Mouse (Mus musculus) intestine, embryonic 14.5 days (tissue): ENCODE measurements at regions not wholly inside any gene's neighbourhood (a gene's known extent, or its start where the extent isn't known, plus 50 kb on each side); places are given as distances from the start of the nearest gene placed in this dataset.

ENCODE experiments used
- ATAC-seq: fragments of 200-750 bp; cut with Nextera tagmentation; replicated peaks from 2 replicates; pipeline ENCODE4 v1.8.0; 2017; ENCODE audit warnings: low read depth, moderate number of reproducible peaks, moderate TSS enrichment, moderate library complexity; ENCODE audit not compliant: low FRiP score, low TSS enrichment
- DNase-seq: peaks from one replicate; pipeline ENCODE4 v3.0.0-alpha.2; 2018; ENCODE audit warnings: low spot score
- H3K27ac ChIP-seq: fragments of 300-500 bp; sonication (generic); 2 replicates; pipeline ENCODE4 v1.5.1; 2014; ENCODE audit warnings: low read depth, mild to moderate bottlenecking, control low read depth
- H3K27me3 ChIP-seq: fragments of 300-500 bp; sonication (generic); replicated peaks from 2 replicates; pipeline ENCODE4 v1.6.1; 2014; ENCODE audit warnings: low read length, control low read depth; ENCODE audit not compliant: control insufficient read depth, insufficient read depth
- H3K36me3 ChIP-seq: fragments of 300-500 bp; sonication (generic); 2 replicates; pipeline ENCODE4 v1.6.1; 2014; ENCODE audit warnings: low read length, control low read depth; ENCODE audit not compliant: control insufficient read depth, insufficient read depth
- H3K4me1 ChIP-seq: fragments of 300-500 bp; sonication (generic); replicated peaks from 2 replicates; pipeline ENCODE4 v1.6.1; 2014; ENCODE audit warnings: low read length, control low read depth, mixed read lengths; ENCODE audit not compliant: control insufficient read depth, insufficient read depth
- H3K4me2 ChIP-seq: fragments of 300-500 bp; sonication (generic); 2 replicates; pipeline ENCODE4 v1.6.1; 2014; ENCODE audit warnings: low read length
- H3K4me3 ChIP-seq: fragments of 300-500 bp; sonication (generic); 2 replicates; pipeline ENCODE4 v1.5.1; 2014; ENCODE audit warnings: low read depth, low read length, control low read depth, mixed read lengths
- H3K9ac ChIP-seq: fragments of 300-500 bp; sonication (generic); 2 replicates; pipeline ENCODE4 v1.6.1; 2014; ENCODE audit warnings: mild to moderate bottlenecking, low read length
- H3K9me3 ChIP-seq: fragments of 300-500 bp; sonication (generic); 2 replicates; pipeline ENCODE4 v1.6.1; 2016; ENCODE audit warnings: low read length, control low read depth; ENCODE audit not compliant: control insufficient read depth
- whole genome bisulfite sequencing: fragments of 180-500 bp; shearing (Covaris S2); extraction: QIAGEN DNeasy Blood & Tissue Kit; methylation state at CpG from one replicate; pipeline ENCODE4 v1.1.7; 2014; 5-methylcytosine and 5-hydroxymethylcytosine counted together

GRCm38 (mm10) chr10:51946189-51946588 is 76.1 kb upstream of the Vgll2 start:
- Histone ChIP-seq H3K36me3 (no peaks in the 10 kb centered on the region), H3K4me2 (no peak overlapping the region), H3K4me1 (no peaks in the 10 kb centered on the region), H3K27ac (no peak overlapping the region), H3K9ac (no peak overlapping the region), H3K4me3 (no peak overlapping the region), H3K27me3 (no peaks in the 10 kb centered on the region), H3K9me3 (no peaks in the 10 kb centered on the region)
- DNase-seq (no peak), ATAC-seq (no peak)

GRCm38 (mm10) chr10:51946881-51947280 is 75.4 kb upstream of the Vgll2 start:
- H3K27me3 ChIP-seq: no peaks in the 10 kb centered on the region
- no peaks in the 10 kb centered on the region for H3K36me3 ChIP-seq
- no peak for ATAC-seq
- H3K4me3 ChIP-seq: no peak overlapping the region
- H3K27ac ChIP-seq: no peak overlapping the region
- H3K9me3 ChIP-seq: no peaks in the 10 kb centered on the region
- no peak overlapping the region for H3K4me2 ChIP-seq
- no peaks in the 10 kb centered on the region for H3K4me1 ChIP-seq
- DNase-seq: no peak
- no peak overlapping the region for H3K9ac ChIP-seq

DNA sequence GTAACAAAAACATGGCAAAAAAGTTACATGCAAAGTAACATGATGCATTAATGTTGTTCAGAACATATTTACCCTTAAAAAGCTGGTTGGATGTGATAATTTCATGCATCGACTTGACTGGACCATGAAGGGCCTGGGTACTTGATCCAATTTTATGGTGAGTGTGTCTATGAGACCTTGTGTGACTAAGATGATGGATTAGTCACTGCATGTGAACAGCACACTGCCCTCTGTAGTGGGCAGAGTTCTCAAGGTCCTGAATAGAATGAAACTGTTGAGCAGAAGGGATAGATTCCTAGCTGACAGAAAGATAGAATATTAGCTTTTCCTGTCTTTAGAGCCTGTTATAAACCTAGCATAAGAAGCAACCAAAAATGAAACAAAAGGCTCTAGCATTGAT is 72.3 kb upstream of the Vgll2 start:
- WGBS: 94% methylated on average over 1 of the region's 1 CpGs
- ATAC-seq: no peak

GRCm38 (mm10) chr10:51952021-51952420 is 70.3 kb upstream of the Vgll2 start:
- DNase-seq (no peak), ATAC-seq (no peak)
- Histone ChIP-seq H3K27me3 (no peaks in the 10 kb centered on the region), H3K36me3 (no peaks in the 10 kb centered on the region), H3K9ac (no peak overlapping the region), H3K27ac (no peak overlapping the region), H3K9me3 (no peaks in the 10 kb centered on the region), H3K4me3 (no peak overlapping the region), H3K4me2 (no peak overlapping the region), H3K4me1 (no peaks in the 10 kb centered on the region)
- WGBS: 64% methylated on average over 4 of the region's 4 CpGs

More for the DNA sequence above, 72.3 kb upstream of the Vgll2 start:
- Histone ChIP-seq H3K27me3 (no peaks in the 10 kb centered on the region), H3K4me1 (no peaks in the 10 kb centered on the region), H3K4me3 (no peak overlapping the region), H3K27ac (no peak overlapping the region), H3K9me3 (no peaks in the 10 kb centered on the region), H3K9ac (no peak overlapping the region), H3K36me3 (no peaks in the 10 kb centered on the region), H3K4me2 (no peak overlapping the region)
- no peak for DNase-seq

GRCm38 (mm10) chr10:51956493-51956892 is 65.8 kb upstream of the Vgll2 start:
- Histone ChIP-seq H3K9me3 (no peaks in the 10 kb centered on the region), H3K27me3 (no peaks in the 10 kb centered on the region), H3K27ac (no peak overlapping the region), H3K36me3 (no peaks in the 10 kb centered on the region), H3K4me3 (no peak overlapping the region), H3K4me1 (no peaks in the 10 kb centered on the region), H3K4me2 (no peak overlapping the region), H3K9ac (no peak overlapping the region)
- DNase-seq (no peak), ATAC-seq (no peak)
- 42% methylated on average over 1 of the region's 1 CpGs for WGBS

GRCm38 (mm10) chr10:51961497-51961896 is 60.8 kb upstream of the Vgll2 start:
- ATAC-seq (peak; percentile 62; the same call in 1 of the 2 replicates), DNase-seq (no peak)
- Histone ChIP-seq H3K9ac (no peak overlapping the region), H3K27ac (no peak overlapping the region), H3K4me3 (no peak overlapping the region), H3K9me3 (no peaks in the 10 kb centered on the region), H3K4me1 (no peaks in the 10 kb centered on the region), H3K4me2 (no peak overlapping the region), H3K36me3 (no peaks in the 10 kb centered on the region), H3K27me3 (no peaks in the 10 kb centered on the region)
- WGBS: 37% methylated on average over 2 of the region's 2 CpGs

DNA sequence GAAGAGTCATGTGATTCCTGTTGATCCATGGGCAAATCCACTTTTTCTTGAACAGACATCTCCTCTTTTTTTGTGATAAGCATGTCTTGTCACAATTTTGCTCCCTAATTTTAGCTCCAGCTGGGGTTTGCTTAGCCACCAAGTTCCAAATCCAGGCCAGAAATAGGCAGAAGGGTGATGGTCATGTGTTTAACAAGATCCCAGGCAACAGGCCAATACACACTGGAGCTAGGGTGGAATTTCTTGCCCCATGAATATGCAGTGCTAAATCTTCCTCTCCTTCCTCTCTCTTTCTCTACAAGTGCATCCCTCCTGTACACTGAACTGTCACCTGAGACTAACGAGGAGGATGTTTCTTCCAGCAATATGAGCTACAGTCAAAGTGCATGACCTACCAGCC is 58.6 kb upstream of the Vgll2 start:
- Histone ChIP-seq H3K36me3 (no peaks in the 10 kb centered on the region), H3K9me3 (no peaks in the 10 kb centered on the region), H3K4me2 (no peak overlapping the region), H3K4me1 (no peaks in the 10 kb centered on the region), H3K27me3 (no peaks in the 10 kb centered on the region), H3K4me3 (no peak overlapping the region), H3K27ac (no peak overlapping the region), H3K9ac (no peak overlapping the region)
- no peak for ATAC-seq
- 76% methylated on average over 1 of the region's 1 CpGs for WGBS
- DNase-seq: no peak

GRCm38 (mm10) chr10:51970113-51970512 is 52.2 kb upstream of the Vgll2 start:
- no peak overlapping the region for H3K27ac ChIP-seq
- no peak for DNase-seq
- H3K36me3 ChIP-seq: no peaks in the 10 kb centered on the region
- no peak; the same call in 1 of the 2 replicates for ATAC-seq
- H3K4me2 ChIP-seq: no peak overlapping the region
- H3K9me3 ChIP-seq: no peaks in the 10 kb centered on the region
- no peaks in the 10 kb centered on the region for H3K27me3 ChIP-seq
- no peak overlapping the region for H3K9ac ChIP-seq
- no peaks in the 10 kb centered on the region for H3K4me1 ChIP-seq
- WGBS: 47% methylated on average over 9 of the region's 9 CpGs
- no peak overlapping the region for H3K4me3 ChIP-seq
